Mouse (Mus musculus): ENCODE results near the gene Ccdc186. TPM values are rescaled to one million over a fixed set of nuclear protein-coding genes. Genes with fewer than 3 reads are reported as not detected.

The Ccdc186 gene
- polyA plus RNA-seq, 1 experiment from 2014 or later: 17.9 TPM

DNA sequence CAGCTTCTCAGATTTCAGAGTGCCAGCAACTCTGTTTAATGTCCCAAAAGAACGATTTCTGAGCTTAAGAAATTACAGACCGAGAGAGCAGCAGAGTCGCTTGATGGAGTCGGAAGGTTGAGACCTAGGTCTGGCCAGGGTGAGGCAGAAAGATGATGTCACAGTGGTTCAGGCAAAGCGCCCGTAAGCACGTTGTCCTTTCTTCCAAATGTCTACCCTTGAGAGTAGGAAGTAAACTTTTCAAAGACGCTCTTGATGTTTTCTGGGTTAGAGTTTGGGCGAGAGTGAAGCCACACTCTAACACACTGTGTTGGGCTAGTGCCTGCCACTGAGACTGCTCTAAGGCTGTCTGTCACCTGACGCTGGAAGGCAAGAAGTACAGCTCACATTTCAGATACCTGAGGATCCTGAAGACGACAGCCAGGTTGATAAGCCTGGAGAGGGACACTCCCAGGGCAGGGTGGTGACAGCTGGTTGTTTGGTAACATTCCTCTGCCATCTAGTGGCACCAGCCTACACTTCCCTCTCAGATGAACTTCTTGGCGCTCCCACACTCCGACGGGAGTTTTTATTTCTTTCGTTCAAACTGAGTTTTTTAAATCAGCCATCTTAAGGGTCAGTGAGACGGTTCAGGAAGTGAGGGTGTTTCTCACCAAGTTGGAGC lies 45.1 kb downstream of the Ccdc186 start:
- peaks cover 12% of the 10 kb centered on the region for H3K4me1 ChIP-seq (ENCODE audit: insufficient read depth, low read length)
- peaks cover 11% of the 10 kb centered on the region for H3K27me3 ChIP-seq (ENCODE audit: insufficient read depth, low read length)
- 19% methylated on average over 16 of the region's 16 CpGs for WGBS
- H3K4me2 ChIP-seq (replicated peaks; ENCODE audit: low read depth, low read length): peak overlapping the region; percentile 33
- H3K27ac ChIP-seq (ENCODE audit: low read length): no peak overlapping the region
- no peak overlapping the region for H3K9ac ChIP-seq (replicated peaks; ENCODE audit: low read length)
- no peaks in the 10 kb centered on the region for H3K9me3 ChIP-seq (ENCODE audit: low read length)
- 0 out of 2 replicates have a peak, but pooled peaks have one; percentile 57 for ATAC-seq (ENCODE audit: low FRiP score, low TSS enrichment)
- H3K36me3 ChIP-seq (ENCODE audit: insufficient read depth, low read length): no peaks in the 10 kb centered on the region
- peak overlapping the region; percentile 8; the same call in 1 of the 2 replicates for H3K4me3 ChIP-seq (ENCODE audit: low read length)

- Histone ChIP-seq H3K27ac (ENCODE audit: low read length) (no peak overlapping the region), H3K9ac (replicated peaks; ENCODE audit: low read length) (peak overlapping the region; percentile 25; the same call in 1 of the 2 replicates), H3K4me2 (replicated peaks; ENCODE audit: low read depth, low read length) (peak overlapping the region; percentile 54), H3K36me3 (ENCODE audit: insufficient read depth, low read length) (no peaks in the 10 kb centered on the region), H3K4me1 (ENCODE audit: insufficient read depth, low read length) (peaks cover 12% of the 10 kb centered on the region), H3K27me3 (ENCODE audit: insufficient read depth, low read length) (peaks cover 11% of the 10 kb centered on the region), H3K4me3 (ENCODE audit: low read length) (peak overlapping the region; percentile 32), H3K9me3 (ENCODE audit: low read length) (no peaks in the 10 kb centered on the region)
- 4% methylated on average over 17 of the region's 18 CpGs for WGBS
- peak; percentile 65 for ATAC-seq (ENCODE audit: low FRiP score, low TSS enrichment)
Observed at GRCm38 (mm10) chr19:56775893-56776718, 45.9 kb downstream of the Ccdc186 start.

DNA sequence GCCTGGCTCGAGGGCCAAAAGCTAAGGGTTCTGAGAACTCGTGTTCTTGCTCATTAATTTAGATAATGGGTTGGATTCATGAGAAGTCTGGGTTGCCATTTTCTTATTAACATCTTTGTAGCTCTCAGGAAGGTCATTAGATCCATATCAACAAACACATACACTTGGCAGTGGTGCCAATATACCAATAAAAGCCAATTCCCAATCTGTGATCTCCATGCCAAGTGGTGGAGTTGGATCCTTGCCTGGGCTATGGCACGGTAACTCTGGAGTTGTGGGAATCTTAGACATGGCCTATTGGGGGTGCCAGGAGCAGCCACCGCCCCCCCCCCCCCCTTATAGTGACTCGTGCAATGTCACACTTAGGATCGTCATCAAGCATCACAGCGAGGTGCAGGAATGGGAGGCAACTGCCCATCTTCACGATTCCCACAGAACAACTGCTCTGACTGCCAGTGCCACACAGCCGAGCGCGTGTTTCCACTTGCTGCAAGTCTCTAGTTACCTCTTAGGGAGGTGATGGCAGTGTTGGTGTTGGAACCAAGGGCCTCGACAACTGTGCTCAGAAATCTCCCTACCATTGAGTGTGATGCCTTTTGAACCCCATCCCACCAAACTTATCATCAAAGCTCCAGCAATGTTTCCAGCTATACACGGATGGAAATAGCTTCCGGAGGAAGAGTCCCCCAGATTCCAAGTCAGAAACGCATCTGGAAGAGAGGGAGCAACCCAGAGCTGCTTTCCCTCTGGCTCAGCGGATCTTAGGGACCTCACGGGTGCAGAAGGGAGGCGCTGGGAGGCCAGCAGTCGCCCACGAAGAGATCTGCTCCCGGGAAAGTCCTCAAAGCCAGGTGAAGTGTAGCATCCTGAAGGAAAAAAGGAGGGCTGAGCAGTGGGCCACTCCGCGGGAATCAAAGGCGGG lies 46.8 kb downstream of the Ccdc186 start:
- Histone ChIP-seq H3K36me3 (ENCODE audit: insufficient read depth, low read length) (no peaks in the 10 kb centered on the region), H3K9ac (replicated peaks; ENCODE audit: low read length) (peak overlapping the region; percentile 25; the same call in 1 of the 2 replicates), H3K4me1 (ENCODE audit: insufficient read depth, low read length) (peaks cover 12% of the 10 kb centered on the region), H3K27me3 (ENCODE audit: insufficient read depth, low read length) (peaks cover 11% of the 10 kb centered on the region), H3K4me3 (ENCODE audit: low read length) (peak overlapping the region; percentile 32), H3K27ac (ENCODE audit: low read length) (no peak overlapping the region), H3K4me2 (replicated peaks; ENCODE audit: low read depth, low read length) (peak overlapping the region; percentile 54), H3K9me3 (ENCODE audit: low read length) (no peaks in the 10 kb centered on the region)
- no peak for ATAC-seq (ENCODE audit: low FRiP score, low TSS enrichment)
- 29% methylated on average over 23 of the region's 24 CpGs for WGBS

GRCm38 (mm10) chr19:56774408-56774962 lies 47.5 kb downstream of the Ccdc186 start:
- ATAC-seq (ENCODE audit: low FRiP score, low TSS enrichment): no peak
- Histone ChIP-seq H3K4me1 (ENCODE audit: insufficient read depth, low read length) (peaks cover 12% of the 10 kb centered on the region), H3K36me3 (ENCODE audit: insufficient read depth, low read length) (no peaks in the 10 kb centered on the region), H3K27ac (ENCODE audit: low read length) (no peak overlapping the region), H3K4me2 (replicated peaks; ENCODE audit: low read depth, low read length) (no peak overlapping the region), H3K4me3 (ENCODE audit: low read length) (no peak overlapping the region), H3K27me3 (ENCODE audit: insufficient read depth, low read length) (peaks cover 11% of the 10 kb centered on the region), H3K9me3 (ENCODE audit: low read length) (no peaks in the 10 kb centered on the region), H3K9ac (replicated peaks; ENCODE audit: low read length) (no peak overlapping the region)
- WGBS: 79% methylated on average over 9 of the region's 9 CpGs

GRCm38 (mm10) chr19:56773393-56773971 lies 48.5 kb downstream of the Ccdc186 start:
- no peak for ATAC-seq (ENCODE audit: low FRiP score, low TSS enrichment)
- Histone ChIP-seq H3K9ac (replicated peaks; ENCODE audit: low read length) (no peak overlapping the region), H3K4me2 (replicated peaks; ENCODE audit: low read depth, low read length) (no peak overlapping the region), H3K36me3 (ENCODE audit: insufficient read depth, low read length) (no peaks in the 10 kb centered on the region), H3K27ac (ENCODE audit: low read length) (no peak overlapping the region), H3K4me3 (ENCODE audit: low read length) (no peak overlapping the region), H3K4me1 (ENCODE audit: insufficient read depth, low read length) (peaks cover 12% of the 10 kb centered on the region), H3K27me3 (ENCODE audit: insufficient read depth, low read length) (peaks cover 11% of the 10 kb centered on the region), H3K9me3 (ENCODE audit: low read length) (no peaks in the 10 kb centered on the region)
- WGBS: 73% methylated on average over 10 of the region's 10 CpGs

GRCm38 (mm10) chr19:56772158-56772557 lies 49.8 kb downstream of the Ccdc186 start:
- Histone ChIP-seq H3K9ac (replicated peaks; ENCODE audit: low read length) (no peak overlapping the region), H3K36me3 (ENCODE audit: insufficient read depth, low read length) (no peaks in the 10 kb centered on the region), H3K4me2 (replicated peaks; ENCODE audit: low read depth, low read length) (no peak overlapping the region), H3K9me3 (ENCODE audit: low read length) (no peaks in the 10 kb centered on the region), H3K4me3 (ENCODE audit: low read length) (no peak overlapping the region), H3K27ac (ENCODE audit: low read length) (no peak overlapping the region), H3K27me3 (ENCODE audit: insufficient read depth, low read length) (peaks cover 11% of the 10 kb centered on the region), H3K4me1 (ENCODE audit: insufficient read depth, low read length) (peaks cover 12% of the 10 kb centered on the region)
- ATAC-seq (ENCODE audit: low FRiP score, low TSS enrichment): no peak
- WGBS: 84% methylated on average over 7 of the region's 7 CpGs

- no peak overlapping the region for H3K4me3 ChIP-seq (ENCODE audit: low read length)
- H3K4me2 ChIP-seq (replicated peaks; ENCODE audit: low read depth, low read length): no peak overlapping the region
- 76% methylated on average over 9 of the region's 9 CpGs for WGBS
- H3K9ac ChIP-seq (replicated peaks; ENCODE audit: low read length): no peak overlapping the region
- H3K36me3 ChIP-seq (ENCODE audit: insufficient read depth, low read length): no peaks in the 10 kb centered on the region
- H3K27me3 ChIP-seq (ENCODE audit: insufficient read depth, low read length): no peaks in the 10 kb centered on the region; the same call in 1 of the 2 replicates
- H3K9me3 ChIP-seq (ENCODE audit: low read length): no peaks in the 10 kb centered on the region; the same call in 1 of the 2 replicates
- ATAC-seq (ENCODE audit: low FRiP score, low TSS enrichment): no peak
- no peaks in the 10 kb centered on the region for H3K4me1 ChIP-seq (ENCODE audit: insufficient read depth, low read length)
- H3K27ac ChIP-seq (ENCODE audit: low read length): no peak overlapping the region
Observed at GRCm38 (mm10) chr19:56769024-56769423, 53.0 kb downstream of the Ccdc186 start.

DNA sequence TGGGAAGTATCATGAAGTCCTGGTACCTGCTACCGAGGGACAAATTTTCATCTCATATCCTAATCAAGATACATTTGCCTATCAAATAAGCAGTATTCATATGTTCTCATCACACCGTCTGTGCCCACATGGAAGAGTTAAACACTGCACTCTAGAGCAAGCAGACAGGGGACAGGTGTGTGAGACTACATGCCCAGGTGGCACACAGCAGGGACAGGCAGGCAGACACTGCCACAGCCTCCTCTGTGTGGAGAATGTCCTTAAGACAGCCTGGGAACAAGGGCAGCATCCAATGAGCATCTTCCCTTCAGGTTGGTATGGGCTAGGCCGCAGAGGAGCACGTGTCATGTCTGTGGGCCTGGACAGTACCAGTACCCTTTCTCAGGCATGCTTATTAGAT lies 59.3 kb downstream of the Ccdc186 start:
- Histone ChIP-seq H3K4me3 (ENCODE audit: low read length) (no peak overlapping the region), H3K4me2 (replicated peaks; ENCODE audit: low read depth, low read length) (no peak overlapping the region), H3K4me1 (ENCODE audit: insufficient read depth, low read length) (no peaks in the 10 kb centered on the region), H3K27ac (ENCODE audit: low read length) (no peak overlapping the region), H3K27me3 (ENCODE audit: insufficient read depth, low read length) (no peaks in the 10 kb centered on the region), H3K9ac (replicated peaks; ENCODE audit: low read length) (no peak overlapping the region), H3K36me3 (ENCODE audit: insufficient read depth, low read length) (no peaks in the 10 kb centered on the region), H3K9me3 (ENCODE audit: low read length) (no peaks in the 10 kb centered on the region; the same call in 1 of the 2 replicates)
- no peak for ATAC-seq (ENCODE audit: low FRiP score, low TSS enrichment)
- WGBS: 97% methylated on average over 4 of the region's 4 CpGs

- Histone ChIP-seq H3K9me3 (ENCODE audit: low read length) (no peaks in the 10 kb centered on the region; the same call in 1 of the 2 replicates), H3K9ac (replicated peaks; ENCODE audit: low read length) (no peak overlapping the region), H3K4me2 (replicated peaks; ENCODE audit: low read depth, low read length) (no peak overlapping the region), H3K36me3 (ENCODE audit: insufficient read depth, low read length) (no peaks in the 10 kb centered on the region), H3K4me1 (ENCODE audit: insufficient read depth, low read length) (no peaks in the 10 kb centered on the region), H3K27me3 (ENCODE audit: insufficient read depth, low read length) (no peaks in the 10 kb centered on the region), H3K27ac (ENCODE audit: low read length) (no peak overlapping the region), H3K4me3 (ENCODE audit: low read length) (no peak overlapping the region)
- WGBS: 89% methylated on average over 2 of the region's 2 CpGs
- no peak for ATAC-seq (ENCODE audit: low FRiP score, low TSS enrichment)
Observed at GRCm38 (mm10) chr19:56761727-56762126, 60.3 kb downstream of the Ccdc186 start.
